Mouse (Mus musculus) hindbrain, embryonic 16.5 days (tissue): ENCODE measurements around the gene Hoxa7. TPM values are rescaled to one million over a fixed set of nuclear protein-coding genes. Genes with fewer than 3 reads are reported as not detected.

Experiments used
- ATAC-seq: fragments of 200-750 bp; cut with Nextera tagmentation; 2 replicates; pipeline ENCODE4 v1.8.0; 2017; ENCODE audit warnings: moderate TSS enrichment, moderate library complexity
- H3K27ac ChIP-seq: fragments of 300-500 bp; sonication (generic); 2 replicates; pipeline ENCODE4 v1.5.1; 2014; ENCODE audit warnings: low read depth, mild to moderate bottlenecking, control low read depth, low read length, moderate library complexity
- H3K27me3 ChIP-seq: fragments of 300-500 bp; sonication (generic); replicated peaks from 2 replicates; pipeline ENCODE4 v1.6.1; 2014; ENCODE audit warnings: low read length; ENCODE audit not compliant: control insufficient read depth, insufficient read depth
- H3K36me3 ChIP-seq: fragments of 300-500 bp; sonication (generic); 2 replicates; pipeline ENCODE4 v1.6.1; 2014; ENCODE audit warnings: mild to moderate bottlenecking, low read length, moderate library complexity, mixed read lengths; ENCODE audit not compliant: control insufficient read depth, insufficient read depth
- H3K4me1 ChIP-seq: fragments of 300-500 bp; sonication (generic); 2 replicates; pipeline ENCODE4 v1.6.1; 2014; ENCODE audit warnings: low read depth, low read length; ENCODE audit not compliant: control insufficient read depth, insufficient read depth
- H3K4me2 ChIP-seq: fragments of 300-500 bp; sonication (generic); 2 replicates; pipeline ENCODE4 v1.6.1; 2014; ENCODE audit warnings: mild to moderate bottlenecking, low read length, control low read depth, moderate library complexity
- H3K4me3 ChIP-seq: fragments of 300-500 bp; sonication (generic); 2 replicates; pipeline ENCODE4 v1.5.1; 2014; ENCODE audit warnings: mild to moderate bottlenecking, low read length, control low read depth, moderate library complexity
- H3K9ac ChIP-seq: fragments of 300-500 bp; sonication (generic); 2 replicates; pipeline ENCODE4 v1.6.1; 2014; ENCODE audit warnings: low read depth, mild to moderate bottlenecking, control low read depth, low read length, moderate library complexity
- H3K9me3 ChIP-seq: fragments of 300-500 bp; sonication (generic); 2 replicates; pipeline ENCODE4 v1.6.1; 2014; ENCODE audit warnings: mild to moderate bottlenecking, low read length, moderate library complexity; ENCODE audit not compliant: control insufficient read depth
- WGBS: fragments of 180-500 bp; shearing (Covaris S2); extraction: QIAGEN DNeasy Blood & Tissue Kit; methylation state at CpG from one replicate; pipeline ENCODE4 v1.1.7; 2014; 5-methylcytosine and 5-hydroxymethylcytosine counted together
- polyA plus RNA-seq: library from polyadenylated mRNA; unstranded; fragments of >200 nt; fragmentation: Nextera tagmentation; extraction: Ambion mirVana; gene quantifications from 2 replicates; pipeline ENCODE4 v1.2.1, GENCODE M21; 2015

Gene Hoxa7
- polyA plus RNA-seq, 1 experiment from 2014 or later: 9.0 TPM

DNA sequence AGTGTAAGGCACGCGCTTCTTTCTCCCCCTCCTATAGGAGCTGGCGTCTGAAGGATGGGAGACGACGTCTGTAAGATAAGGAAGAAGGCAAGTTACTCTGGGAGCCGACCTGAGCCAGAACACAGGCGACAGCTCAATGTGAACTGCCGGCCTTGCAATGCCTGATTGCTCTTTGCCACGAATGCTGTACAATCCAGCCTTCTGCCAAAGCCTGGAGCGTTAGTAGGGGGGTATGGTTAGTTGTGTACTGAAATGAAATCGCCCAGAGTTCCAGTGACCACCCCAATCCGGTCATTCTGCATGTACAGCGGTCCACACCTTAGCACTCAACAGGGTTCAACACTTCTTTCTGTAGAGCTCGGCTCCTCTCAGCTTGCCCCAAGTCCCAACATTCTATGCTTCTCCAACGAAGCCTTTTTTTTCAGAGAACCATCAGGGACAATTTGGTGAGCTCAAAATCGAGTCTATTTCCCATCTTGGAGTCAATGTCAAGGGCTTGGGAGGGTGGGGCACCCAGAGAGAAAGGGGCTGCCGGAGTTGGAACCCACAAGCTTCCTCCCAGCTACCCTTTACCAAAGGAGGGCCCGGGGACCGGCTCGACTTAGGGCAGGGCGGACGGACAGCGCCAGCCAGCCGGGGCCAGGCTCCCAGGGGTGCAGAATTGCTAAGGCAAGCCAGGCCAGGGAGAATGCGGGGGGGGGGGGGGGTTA is 37.6 kb upstream of the Hoxa7 start:
- peaks cover 7% of the 10 kb centered on the region; the same call in 1 of the 2 replicates for H3K4me1 ChIP-seq
- H3K4me3 ChIP-seq: no peak overlapping the region
- no peak overlapping the region for H3K9ac ChIP-seq
- no peak for ATAC-seq
- WGBS: 2% methylated on average over 24 of the region's 25 CpGs
- no peaks in the 10 kb centered on the region for H3K36me3 ChIP-seq
- H3K27me3 ChIP-seq: peaks cover 68% of the 10 kb centered on the region
- H3K9me3 ChIP-seq: no peaks in the 10 kb centered on the region
- H3K27ac ChIP-seq: no peak overlapping the region
- no peak overlapping the region for H3K4me2 ChIP-seq

DNA sequence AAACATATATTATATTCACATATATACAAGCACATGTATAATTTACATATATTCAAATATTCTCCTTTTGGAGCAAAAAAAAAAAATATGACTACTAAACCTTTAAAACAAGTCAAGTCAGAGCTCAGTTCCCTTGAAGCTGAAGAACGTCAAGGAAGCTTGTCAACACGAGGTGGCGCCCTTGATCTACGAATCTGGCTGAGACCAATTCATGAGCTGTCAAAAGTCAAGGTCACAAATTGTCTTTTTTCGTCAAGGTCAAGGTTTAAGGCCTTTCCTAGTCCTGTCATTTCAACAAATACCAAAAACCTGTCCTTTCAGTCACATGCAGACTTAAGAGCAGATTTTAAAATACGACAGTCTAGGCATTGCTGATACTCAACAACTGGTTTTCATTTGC is 35.3 kb upstream of the Hoxa7 start:
- no peak overlapping the region for H3K9ac ChIP-seq
- H3K4me1 ChIP-seq: peaks cover 7% of the 10 kb centered on the region; the same call in 1 of the 2 replicates
- ATAC-seq: no peak
- H3K36me3 ChIP-seq: no peaks in the 10 kb centered on the region
- H3K27ac ChIP-seq: no peak overlapping the region
- under 1% methylated on average over 6 of the region's 6 CpGs for WGBS
- H3K9me3 ChIP-seq: no peaks in the 10 kb centered on the region
- H3K4me3 ChIP-seq: no peak overlapping the region
- no peak overlapping the region for H3K4me2 ChIP-seq
- H3K27me3 ChIP-seq: peaks cover 61% of the 10 kb centered on the region

DNA sequence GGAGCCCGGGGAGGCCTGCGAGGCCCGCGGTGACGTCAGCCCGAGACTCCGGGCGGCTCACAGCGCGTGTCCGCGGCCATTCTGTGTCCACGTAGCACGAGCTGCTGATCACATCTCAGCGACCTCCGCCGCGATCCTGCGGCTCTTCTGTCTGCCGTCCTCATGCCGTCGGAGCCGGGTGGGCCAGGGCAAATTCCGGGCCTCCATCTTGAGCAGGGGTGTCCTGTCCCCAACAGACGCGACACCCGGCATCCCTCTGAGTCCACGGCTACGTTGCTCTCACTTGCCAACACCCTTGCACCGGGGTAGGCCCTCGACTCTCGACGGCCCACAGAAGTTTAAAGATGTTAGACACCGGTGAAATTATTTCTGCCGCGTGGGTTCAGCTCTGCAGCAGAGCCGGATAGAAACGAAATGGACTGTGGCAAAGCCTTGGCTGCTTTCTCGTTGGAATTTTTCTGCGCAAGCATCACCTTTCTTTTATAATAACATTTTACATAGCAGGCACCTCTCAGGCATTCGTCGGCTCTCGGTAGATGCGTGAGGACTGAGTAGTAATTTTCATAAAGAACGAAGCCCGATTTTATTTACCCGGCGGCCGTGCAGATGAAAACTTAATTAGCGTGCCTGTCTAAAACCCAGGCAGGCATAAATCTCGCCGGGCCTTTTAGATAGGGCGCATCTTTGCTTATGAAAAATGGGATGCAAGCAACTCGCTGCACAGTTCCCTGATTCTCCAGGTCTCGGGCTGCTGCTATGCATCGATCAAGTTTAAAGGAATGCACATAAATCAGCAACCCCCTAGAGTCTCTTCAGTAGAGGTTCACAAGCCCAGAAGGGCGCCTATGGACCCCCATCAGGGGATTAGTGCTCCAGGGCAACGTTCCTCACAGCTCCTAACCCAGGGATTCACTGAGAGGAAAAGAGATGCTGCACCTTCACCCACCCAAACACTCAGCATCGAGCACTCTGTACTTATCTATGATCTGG is 32.2 kb upstream of the Hoxa7 start:
- no peak for ATAC-seq
- Histone ChIP-seq H3K4me2 (no peak overlapping the region), H3K9ac (no peak overlapping the region), H3K9me3 (no peaks in the 10 kb centered on the region), H3K4me3 (no peak overlapping the region), H3K27ac (no peak overlapping the region), H3K36me3 (no peaks in the 10 kb centered on the region), H3K4me1 (no peaks in the 10 kb centered on the region), H3K27me3 (peaks cover 65% of the 10 kb centered on the region)
- WGBS: 1% methylated on average over 59 of the region's 59 CpGs

DNA sequence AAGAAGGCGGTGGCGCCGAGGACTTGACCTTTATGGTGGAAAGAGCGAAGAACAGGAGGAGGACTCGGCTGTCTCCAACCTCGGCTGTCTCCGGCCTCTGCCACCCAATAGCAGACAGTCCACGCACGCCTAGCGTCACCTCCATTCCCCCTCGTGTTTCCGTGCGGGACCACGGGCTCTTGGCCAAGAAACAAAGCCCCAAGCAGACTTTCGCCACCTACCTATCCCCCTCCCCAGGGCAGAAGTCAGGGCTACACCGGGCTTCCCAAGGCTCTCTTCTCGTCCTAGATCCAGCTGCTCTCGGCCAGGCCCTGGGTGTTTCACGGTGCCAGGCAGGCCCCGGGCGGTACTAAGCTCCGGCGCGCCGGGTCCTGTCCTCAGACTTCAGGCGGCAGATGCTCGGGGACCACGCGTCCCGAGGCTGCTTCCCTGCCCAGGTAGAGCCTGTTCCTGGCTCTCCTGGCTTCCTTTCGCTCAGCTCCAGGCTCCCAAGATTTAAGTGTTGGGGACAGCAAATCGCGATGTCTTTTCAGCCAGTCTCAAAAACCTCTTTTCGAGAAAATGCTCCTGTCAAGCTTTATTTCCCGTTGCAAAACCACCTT is 31.2 kb upstream of the Hoxa7 start:
- no peak overlapping the region for H3K4me2 ChIP-seq
- peaks cover 67% of the 10 kb centered on the region for H3K27me3 ChIP-seq
- H3K4me1 ChIP-seq: no peaks in the 10 kb centered on the region
- no peaks in the 10 kb centered on the region for H3K9me3 ChIP-seq
- no peak overlapping the region for H3K27ac ChIP-seq
- WGBS: under 1% methylated on average over 35 of the region's 35 CpGs
- no peak overlapping the region for H3K9ac ChIP-seq
- no peaks in the 10 kb centered on the region for H3K36me3 ChIP-seq
- no peak for ATAC-seq
- H3K4me3 ChIP-seq: no peak overlapping the region

DNA sequence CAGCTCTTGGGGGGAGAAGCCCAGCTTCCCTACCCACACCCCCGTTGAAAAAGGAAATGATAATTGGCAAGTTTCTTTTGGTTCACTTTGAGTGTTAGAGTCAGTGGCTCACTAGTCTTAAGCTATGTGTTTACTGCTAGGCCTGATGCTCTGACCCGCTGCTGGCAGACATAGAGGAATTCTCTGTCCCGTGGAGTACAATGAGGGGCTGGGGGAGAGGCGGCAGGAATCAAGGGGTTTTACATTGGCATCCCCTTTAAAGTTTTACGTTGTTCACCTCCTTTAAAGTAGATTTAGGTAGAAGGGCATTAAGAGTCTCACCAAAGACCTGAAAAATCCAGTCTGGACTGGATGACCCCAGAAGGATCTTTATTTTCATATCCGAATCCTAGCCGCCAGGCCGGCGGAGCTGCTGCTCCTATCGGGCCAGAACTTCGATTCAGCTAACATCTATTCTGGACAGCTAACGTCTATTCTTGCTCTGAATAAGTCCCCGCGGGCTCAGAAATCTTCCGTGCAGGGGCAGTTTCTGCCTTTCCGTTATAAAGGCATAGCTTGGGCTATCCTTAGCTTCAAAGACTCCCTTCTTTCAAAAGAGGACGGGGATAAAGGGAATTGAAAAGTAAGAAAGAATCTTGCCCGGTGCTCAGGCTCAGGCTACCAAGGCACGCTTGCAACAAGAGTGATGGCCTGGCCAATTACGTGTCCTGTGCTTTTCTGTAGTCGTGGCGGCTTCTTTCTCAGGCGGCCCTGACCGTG is 30.5 kb upstream of the Hoxa7 start:
- no peak overlapping the region for H3K27ac ChIP-seq

DNA sequence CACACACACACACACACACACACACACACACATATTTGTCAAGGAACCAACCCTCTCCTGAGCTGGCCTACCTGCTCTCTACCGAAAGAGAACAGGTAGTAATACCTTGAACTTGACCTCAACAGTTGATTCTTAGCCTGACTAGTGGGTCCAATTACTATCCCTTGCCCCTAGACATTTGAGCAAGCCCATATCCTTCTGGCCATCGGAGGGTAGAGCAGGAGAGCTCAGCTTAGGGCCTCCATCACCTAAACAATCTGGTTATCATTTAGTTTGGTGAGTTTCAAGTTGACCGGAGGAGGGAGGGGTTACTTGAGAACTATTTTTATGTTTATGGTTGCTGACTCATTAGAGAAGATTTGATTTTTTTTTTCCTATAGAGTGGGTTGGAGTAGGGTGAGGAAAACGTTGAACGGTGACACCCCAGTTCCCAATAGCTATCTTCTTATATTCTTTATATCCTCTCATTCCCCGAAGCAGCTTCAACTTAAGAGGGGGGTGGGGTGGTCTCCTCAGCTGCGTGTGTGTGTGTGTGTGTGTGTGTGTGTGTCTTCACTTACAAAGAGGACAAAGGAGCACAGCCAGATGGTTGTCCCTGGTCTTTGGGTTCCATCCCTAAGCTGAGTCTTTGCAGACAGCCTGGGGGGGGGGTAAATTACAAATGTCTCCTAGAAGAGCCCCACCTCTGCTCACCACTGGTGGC is 29.7 kb upstream of the Hoxa7 start:
- WGBS: 12% methylated on average over 7 of the region's 7 CpGs
- H3K27me3 ChIP-seq: peaks cover 70% of the 10 kb centered on the region
- H3K4me2 ChIP-seq: no peak overlapping the region
- H3K4me1 ChIP-seq: no peaks in the 10 kb centered on the region
- no peak overlapping the region for H3K9ac ChIP-seq
- no peak overlapping the region for H3K27ac ChIP-seq
- no peaks in the 10 kb centered on the region for H3K9me3 ChIP-seq
- ATAC-seq: no peak
- H3K4me3 ChIP-seq: no peak overlapping the region
- no peaks in the 10 kb centered on the region for H3K36me3 ChIP-seq

More for the DNA sequence above, 30.5 kb upstream of the Hoxa7 start:
- ATAC-seq: no peak
- H3K4me3 ChIP-seq: no peak overlapping the region
- no peaks in the 10 kb centered on the region for H3K36me3 ChIP-seq
- no peaks in the 10 kb centered on the region for H3K4me1 ChIP-seq
- WGBS: 3% methylated on average over 24 of the region's 24 CpGs
- no peak overlapping the region for H3K9ac ChIP-seq
- peaks cover 69% of the 10 kb centered on the region for H3K27me3 ChIP-seq
- no peak overlapping the region for H3K4me2 ChIP-seq
- no peaks in the 10 kb centered on the region for H3K9me3 ChIP-seq

DNA sequence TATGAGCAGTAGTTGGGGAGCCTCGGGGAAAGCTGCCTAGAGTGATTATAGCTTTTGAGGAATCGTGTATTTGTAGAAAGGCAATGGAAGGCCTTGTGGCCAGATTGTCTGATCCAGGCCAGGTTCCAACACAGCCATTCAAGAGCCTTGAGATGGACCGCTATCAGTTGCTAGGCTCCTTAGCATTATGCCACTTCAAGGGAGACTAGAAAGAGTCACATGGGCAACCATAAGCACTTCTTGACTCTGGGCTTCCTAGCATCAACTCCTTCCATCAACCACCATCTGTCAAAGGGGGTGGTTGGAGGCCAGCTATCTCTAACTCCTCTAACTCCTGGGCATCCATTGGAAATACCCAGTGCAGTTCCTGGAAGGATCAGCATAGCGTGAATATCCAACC is 28.2 kb upstream of the Hoxa7 start:
- 3% methylated on average over 4 of the region's 4 CpGs for WGBS
- H3K4me3 ChIP-seq: no peak overlapping the region
- no peak overlapping the region for H3K4me2 ChIP-seq
- peaks cover 74% of the 10 kb centered on the region for H3K27me3 ChIP-seq
- no peak for ATAC-seq
- peaks cover 4% of the 10 kb centered on the region; the same call in 1 of the 2 replicates for H3K9me3 ChIP-seq
- H3K36me3 ChIP-seq: no peaks in the 10 kb centered on the region
- no peak overlapping the region for H3K9ac ChIP-seq
- H3K4me1 ChIP-seq: no peaks in the 10 kb centered on the region
- H3K27ac ChIP-seq: no peak overlapping the region

DNA sequence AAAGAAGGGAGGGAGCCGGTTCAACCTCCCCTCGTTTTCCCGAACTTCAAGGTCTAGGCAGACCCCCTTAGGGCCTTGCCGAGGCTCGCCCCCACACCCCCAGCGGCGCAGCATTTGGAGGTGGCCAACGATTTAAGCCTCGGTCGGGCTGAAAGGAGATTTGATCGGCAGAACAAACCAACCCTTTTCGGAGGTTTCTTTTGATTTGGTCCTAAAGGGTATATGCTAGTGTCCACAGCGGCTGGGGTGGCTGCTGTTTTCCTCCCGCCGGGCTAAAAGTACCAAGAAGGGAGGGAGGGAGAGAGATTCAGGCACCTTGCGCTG is 27.7 kb upstream of the Hoxa7 start:
- ATAC-seq: no peak
- no peak overlapping the region for H3K9ac ChIP-seq
- H3K4me1 ChIP-seq: no peaks in the 10 kb centered on the region
- no peaks in the 10 kb centered on the region for H3K36me3 ChIP-seq
- H3K9me3 ChIP-seq: peaks cover 4% of the 10 kb centered on the region; the same call in 1 of the 2 replicates
- peaks cover 74% of the 10 kb centered on the region for H3K27me3 ChIP-seq
- H3K4me3 ChIP-seq: no peak overlapping the region
- H3K27ac ChIP-seq: no peak overlapping the region
- under 1% methylated on average over 16 of the region's 16 CpGs for WGBS
- H3K4me2 ChIP-seq: no peak overlapping the region
